Mouse (Mus musculus): Measurements from ENCODE around the gene Tbx19.

The Tbx19 gene

DNA sequence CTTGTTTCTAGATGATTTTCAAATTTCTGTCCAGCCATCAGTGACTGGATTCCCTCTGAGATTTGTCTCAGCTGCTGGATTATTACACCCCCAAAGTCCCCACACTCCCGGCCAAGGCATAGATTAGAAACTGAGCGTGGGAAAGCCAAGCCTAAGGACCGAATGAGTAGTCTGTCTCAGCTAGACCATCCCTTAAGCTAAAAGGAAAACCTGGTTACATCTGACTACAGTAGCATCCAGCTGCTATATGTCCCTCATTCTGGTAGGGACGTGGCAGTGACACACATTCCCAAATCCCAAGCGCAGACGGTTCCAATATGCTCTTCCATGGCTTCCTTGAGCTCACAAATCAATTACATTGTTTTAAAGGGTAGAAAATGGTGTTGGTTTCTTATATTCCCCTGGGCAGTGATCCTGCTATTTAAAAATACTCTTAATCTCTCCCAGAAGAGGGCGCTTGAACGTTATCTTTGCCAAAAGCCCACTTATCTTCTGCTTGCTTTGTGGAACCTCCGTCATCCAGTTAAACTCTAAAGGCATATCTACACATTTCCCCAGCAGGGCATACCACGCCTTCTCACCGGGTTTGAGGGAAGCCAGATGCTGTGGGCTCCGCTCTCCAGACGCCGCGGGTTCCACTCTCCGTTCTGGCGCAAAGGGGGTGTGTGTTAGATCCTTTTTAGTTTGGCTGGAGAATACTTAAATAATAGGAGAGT lies 46.0 kb downstream of the Tbx19 start:
- no peak for DNase-seq (ENCODE audit: low spot score)

DNA sequence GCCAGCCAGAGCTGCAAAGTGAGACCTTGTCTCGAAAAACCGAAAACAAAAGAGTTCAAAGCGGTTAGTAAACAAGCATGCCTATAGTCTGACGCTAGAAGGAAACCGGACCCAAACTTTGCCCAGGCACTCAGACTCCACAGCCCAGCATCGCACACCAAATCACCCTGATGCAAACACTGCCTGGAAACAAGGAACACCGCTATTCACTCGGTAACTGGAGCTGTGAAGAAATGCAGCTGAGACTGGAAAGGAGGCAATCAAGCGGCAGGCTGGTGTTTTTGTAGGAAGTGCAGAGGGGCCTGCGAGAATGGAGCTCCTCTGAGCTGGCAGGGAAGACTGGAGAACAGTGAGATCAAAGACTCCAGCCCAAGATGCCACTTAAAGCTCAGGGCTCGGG lies 46.9 kb downstream of the Tbx19 start:
- DNase-seq (ENCODE audit: low spot score), result no peak

DNA sequence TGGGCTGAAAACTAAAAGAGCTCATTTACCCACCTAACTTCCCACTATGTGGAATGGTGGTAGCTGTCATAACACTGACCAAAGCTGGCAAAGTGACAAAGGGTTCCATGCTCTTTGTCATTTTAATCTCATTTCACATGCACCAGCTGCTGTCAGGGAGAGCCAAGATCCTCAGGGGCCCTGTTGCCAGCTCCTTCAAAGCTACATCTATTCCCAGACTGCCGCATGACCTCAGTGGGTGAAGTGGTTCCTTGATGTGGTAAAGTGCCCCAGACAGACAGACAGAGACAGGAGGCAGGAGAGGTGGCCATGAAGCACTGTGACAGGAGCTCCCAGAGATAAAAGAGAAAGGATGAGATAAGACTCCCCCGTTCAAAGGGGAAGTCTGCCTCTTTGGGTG lies 49.9 kb downstream of the Tbx19 start:
- no peak for DNase-seq (ENCODE audit: low spot score)

DNA sequence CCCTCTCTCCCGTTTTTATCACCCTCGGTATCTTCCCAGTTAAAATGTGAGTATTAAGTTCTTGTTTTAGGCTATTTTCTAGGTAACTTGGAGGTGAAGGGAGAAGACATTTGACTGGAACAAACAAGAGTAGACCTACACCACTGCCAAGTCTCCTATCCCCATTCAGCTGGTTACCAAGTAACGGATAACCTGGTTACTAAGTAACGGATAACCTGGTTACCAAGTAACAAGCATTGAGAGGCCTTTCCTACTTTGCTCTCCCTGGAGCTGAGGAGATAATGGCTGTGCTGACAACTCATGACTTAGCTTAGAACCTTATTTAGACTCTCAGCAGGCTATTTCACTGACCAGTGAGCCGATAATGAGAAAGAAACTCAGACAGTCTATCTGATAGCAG lies 51.4 kb downstream of the Tbx19 start:
- DNase-seq (ENCODE audit: low spot score), result no peak

DNA sequence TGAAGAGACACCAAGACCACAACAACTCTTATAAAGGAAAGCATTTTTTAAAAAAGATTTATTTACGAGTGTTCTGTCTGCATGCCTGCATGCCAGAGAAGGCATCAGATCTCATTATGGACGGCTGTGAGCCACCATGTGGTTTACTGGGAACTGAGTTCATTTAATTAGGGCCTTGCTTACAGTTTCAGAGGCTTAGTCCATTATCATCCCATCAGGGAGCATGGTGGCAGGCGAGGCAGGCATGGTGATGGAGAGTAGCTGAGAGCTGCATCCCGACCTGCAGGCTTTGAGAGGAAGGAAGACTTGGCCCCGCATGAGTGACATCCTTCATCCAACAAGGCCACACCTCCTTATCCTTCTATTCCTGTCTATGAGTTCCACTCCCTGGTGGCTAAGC lies 52.1 kb downstream of the Tbx19 start:
- no peak for DNase-seq (ENCODE audit: low spot score)

DNA sequence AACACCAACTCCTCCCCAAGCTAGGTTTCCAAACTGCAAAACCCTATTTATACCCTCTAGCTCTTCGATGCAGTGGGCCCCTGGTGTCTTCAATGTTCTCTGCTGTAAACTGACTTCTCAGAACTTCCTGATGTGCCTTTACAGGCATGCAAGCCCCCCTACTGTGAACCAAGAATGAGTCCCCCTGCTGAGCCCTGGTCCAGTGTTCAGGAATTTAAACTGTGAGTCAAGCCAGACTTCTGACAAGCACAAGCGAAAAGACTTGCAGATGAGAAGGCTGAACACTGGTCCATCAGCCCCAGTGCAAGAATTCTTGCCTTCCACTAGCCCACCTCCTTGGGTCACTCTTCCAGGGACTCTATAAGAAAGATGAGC lies 54.6 kb downstream of the Tbx19 start:
- DNase-seq (ENCODE audit: low spot score), result no peak

DNA sequence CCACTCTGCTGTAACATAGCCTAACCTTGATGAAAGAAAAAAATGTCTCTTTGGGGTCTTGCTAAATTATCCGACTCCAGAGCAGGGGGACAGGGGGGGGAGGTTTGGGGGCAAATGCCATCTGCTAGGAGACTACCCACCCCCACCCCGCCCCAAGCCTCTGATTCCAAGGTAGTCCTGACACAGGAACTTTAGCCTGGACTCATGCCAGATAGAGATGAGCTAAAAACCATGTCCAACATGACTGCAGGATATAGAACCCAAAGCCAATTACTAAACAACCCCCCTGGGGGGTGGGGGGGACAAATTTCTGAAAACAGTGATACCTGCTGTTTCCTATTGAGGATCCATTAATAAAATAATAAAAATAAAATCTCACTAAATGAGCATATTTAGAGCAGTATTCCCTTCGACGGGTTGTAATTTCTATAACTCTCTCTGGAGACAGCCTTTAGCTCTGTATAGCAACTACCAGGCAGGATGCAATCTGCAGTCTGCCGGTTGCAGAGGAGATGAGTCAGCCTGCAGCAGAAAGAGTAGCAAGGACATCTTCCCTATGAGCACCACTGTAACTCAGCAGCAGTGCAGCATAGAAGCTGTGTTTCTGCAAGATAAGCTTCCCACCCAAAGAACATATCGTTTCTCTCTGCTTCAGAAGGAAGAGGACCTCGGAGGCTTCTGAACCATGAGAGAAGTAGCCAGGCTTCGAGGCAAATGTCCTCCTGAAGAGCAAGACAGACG lies 55.1 kb downstream of the Tbx19 start:
- no peak for DNase-seq (ENCODE audit: low spot score)

DNA sequence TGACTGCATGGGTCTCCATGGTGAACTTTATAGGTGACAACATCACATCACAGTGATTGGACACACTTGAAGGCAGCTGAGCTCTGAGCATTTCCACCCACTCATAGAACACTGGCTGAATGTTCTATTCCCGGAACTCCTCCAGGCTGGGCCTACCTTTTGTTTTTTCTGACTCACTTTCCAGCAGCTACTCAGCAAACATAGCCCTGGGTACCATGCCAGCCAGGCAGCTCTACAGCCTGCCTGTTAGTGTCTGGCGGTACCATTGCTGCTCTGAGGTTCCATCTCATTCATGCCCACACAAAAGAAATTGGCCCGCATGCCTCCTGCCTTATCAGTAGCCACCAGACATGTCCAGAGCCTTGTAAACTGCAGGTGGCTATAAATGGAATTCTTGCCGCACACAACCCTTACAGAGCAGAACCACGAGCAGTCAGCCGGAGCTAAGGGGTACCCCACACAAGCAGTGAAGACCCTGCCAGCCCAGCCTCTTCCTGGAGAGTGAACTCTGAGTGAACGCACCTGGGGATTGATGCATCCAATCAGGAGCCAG lies 55.8 kb downstream of the Tbx19 start:
- no peak for DNase-seq (ENCODE audit: low spot score)

DNA sequence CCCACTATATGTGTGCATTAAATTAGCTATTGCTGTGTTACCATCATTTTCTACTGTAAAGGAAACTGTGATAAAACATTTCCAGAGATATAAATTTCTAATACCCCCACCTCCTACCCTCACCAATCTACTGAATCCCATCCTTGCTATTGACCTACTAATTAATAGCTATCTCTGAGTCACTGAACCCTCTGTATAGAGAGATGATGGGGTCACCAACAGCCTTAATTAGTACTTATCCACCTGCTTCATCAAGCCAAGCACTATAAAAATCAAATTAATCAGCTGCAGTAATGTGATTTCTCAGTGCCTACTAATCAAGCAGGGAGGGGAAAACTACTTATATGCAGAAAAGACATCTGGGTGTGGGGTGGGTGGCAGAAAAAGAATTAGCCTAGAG lies 61.0 kb downstream of the Tbx19 start:
- no peak for DNase-seq (ENCODE audit: low spot score)

DNA sequence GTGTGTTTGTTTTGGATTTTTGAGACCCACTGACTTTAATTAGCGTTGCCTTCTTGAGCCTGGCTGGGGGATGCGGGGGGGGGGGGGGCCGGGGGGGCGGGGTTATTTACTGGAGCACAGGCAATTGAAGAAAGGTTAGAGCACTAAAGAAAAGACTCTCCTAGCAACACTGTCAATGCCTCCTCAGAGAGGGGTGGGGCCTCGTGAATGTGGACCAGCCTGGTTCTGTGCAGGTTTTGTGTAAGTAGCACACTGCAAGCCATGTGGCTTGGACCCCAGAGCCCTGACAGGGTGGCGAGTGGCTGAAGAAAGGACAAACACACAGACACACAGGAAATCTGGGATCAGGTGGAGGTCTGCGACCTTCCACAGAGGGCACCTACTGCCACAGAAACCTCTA lies 65.7 kb downstream of the Tbx19 start:
- DNase-seq (ENCODE audit: low spot score), result no peak

DNA sequence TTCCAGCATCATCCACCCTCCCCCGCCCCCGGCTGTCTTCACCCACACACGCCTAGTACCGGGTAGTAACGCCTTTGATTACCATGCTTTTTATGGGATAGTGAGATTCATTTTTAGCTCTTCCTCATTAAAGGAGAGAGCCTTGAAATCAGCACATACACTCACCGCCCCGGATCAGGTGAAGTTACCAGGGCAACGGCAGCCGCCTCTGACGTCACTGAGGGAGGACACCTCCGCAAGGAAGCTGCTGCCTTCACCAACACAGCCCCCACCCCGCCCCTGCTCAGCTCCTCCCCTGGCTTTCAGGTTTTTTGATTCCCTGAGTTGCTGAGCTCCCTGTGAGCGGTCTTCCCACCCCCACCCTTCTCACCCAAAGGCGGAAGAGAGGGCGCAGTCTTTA lies 68.9 kb downstream of the Tbx19 start:
- peak; percentile 30 for DNase-seq (ENCODE audit: low spot score)

DNA sequence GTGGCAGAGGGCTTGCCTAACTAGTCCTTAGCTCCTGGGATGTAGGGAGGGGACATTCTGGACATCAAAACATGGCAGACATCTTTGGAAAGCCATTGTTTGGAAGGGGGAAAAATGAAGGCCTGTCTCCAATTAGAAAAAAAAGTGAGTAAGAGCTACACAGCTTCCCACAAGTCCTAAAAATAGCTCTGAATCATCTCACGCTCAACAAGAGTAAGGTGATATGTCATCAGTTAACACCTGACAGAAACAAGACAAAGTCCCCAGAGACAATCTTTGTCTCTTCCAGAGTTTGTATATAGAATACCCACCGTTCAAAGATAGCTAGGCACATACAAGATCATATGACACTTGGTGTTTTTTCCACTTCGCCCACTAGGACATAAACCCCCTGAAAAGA lies 71.0 kb downstream of the Tbx19 start:
- DNase-seq (ENCODE audit: low spot score), result no peak
